Mouse (Mus musculus): ENCODE data around the gene Cog5. TPM values are rescaled to one million over a fixed set of nuclear protein-coding genes. Genes with fewer than 3 reads are reported as not detected.

The Cog5 gene
- total and polyA plus RNA-seq, 3 experiments = 34.8 to 42.7 (median 39.3) TPM

DNA sequence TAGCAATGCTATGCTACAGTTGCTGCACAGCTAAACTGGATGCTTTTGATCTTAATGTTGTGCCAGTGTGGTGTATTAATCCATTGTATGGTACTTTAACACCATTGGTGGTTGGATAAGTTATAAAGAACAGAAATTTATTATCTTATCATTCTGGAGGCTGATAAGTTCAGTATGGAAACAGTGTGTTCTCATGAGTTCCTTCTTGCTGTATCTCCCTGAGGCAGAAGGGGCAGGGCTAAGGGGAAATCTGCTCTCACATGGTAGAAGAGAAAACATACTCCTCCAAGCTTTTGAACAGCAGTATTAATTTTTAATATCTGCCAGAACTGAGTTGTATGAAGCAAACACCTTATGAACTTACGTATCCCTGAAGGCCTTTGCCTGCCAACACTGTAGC, 38.6 kb downstream of the Cog5 start:
- Histone ChIP-seq H3K27ac (ENCODE audit: insufficient read depth, low read depth) (no peak overlapping the region), H3K4me1 (ENCODE audit: control insufficient read depth in 1 of 2, insufficient read depth in 2 of 2) (no peaks in the 10 kb centered on the region), H3K9ac (ENCODE audit: insufficient read depth, low read depth) (no peak overlapping the region), H3K4me2 (ENCODE audit: insufficient read depth, low read depth, poor library complexity, severe bottlenecking) (no peak overlapping the region), H3K79me2 (replicated peaks; ENCODE audit: control insufficient read depth, extremely low read depth, insufficient read depth, poor library complexity, severe bottlenecking) (no peaks in the 10 kb centered on the region), H3K4me3 (replicated peaks in 1 of 3; ENCODE audit: low read depth in 2 of 3, low read length in 2 of 3, poor library complexity in 1 of 3) (no peak overlapping the region), H3K27me3 (replicated peaks) (no peaks in the 10 kb centered on the region), H3K9me3 (replicated peaks; ENCODE audit: low read length) (no peaks in the 10 kb centered on the region), H3K36me3 (replicated peaks in 1 of 2; ENCODE audit: control insufficient read depth in 1 of 2, insufficient read depth in 1 of 2, low read length in 1 of 2) (peaks cover 2 to 17% of the 10 kb centered on the region in 2 experiments)
- TF ChIP-seq ETS1 (conservative IDR thresholded peaks at IDR 0.05; ENCODE audit: low read depth, low read length) (no peak), UBTF (IDR thresholded peaks at IDR 0.05; ENCODE audit: low read depth, low read length) (no peak), NRF1 (IDR thresholded peaks at IDR 0.05; ENCODE audit: low read depth, low read length) (no peak), MXI1 (IDR thresholded peaks at IDR 0.05; ENCODE audit: low read depth, low read length) (no peak), ZNF384 (IDR thresholded peaks at IDR 0.05; ENCODE audit: low read depth, low read length) (no peak), MAFK (IDR thresholded peaks at IDR 0.05; ENCODE audit: insufficient replicate concordance, low read length) (no peak), ELF1 (IDR thresholded peaks at IDR 0.05; ENCODE audit: low read depth, low read length) (no peak), MAX (IDR thresholded peaks at IDR 0.05; ENCODE audit: low read length) (no peak), BHLHE40 (IDR thresholded peaks at IDR 0.05; ENCODE audit: low read depth, low read length) (no peak), EP300 (IDR thresholded peaks at IDR 0.05; ENCODE audit: low read length) (no peak), ZC3H11A (IDR thresholded peaks at IDR 0.05; ENCODE audit: low read depth, low read length) (no peak)
- dilution Hi-C loops (cut with MboI; ENCODE audit: extremely low pct_ligation_motif_present, extremely low pct_unique_long_range_greater_than_20kb, low sequenced_read_pairs) (no loop called here), in situ Hi-C loops (cut with MboI; ENCODE audit: low pct_ligation_motif_present, low pct_unique_long_range_greater_than_20kb, low sequenced_read_pairs) (no loop called here)
- no peak for DNase-seq (ENCODE audit: extremely low read depth)

GRCm38 (mm10) chr12:31700623-31701347, 46.1 kb downstream of the Cog5 start:
- dilution Hi-C loops (cut with MboI; ENCODE audit: extremely low pct_ligation_motif_present, extremely low pct_unique_long_range_greater_than_20kb, low sequenced_read_pairs) = no loop called here
- Histone ChIP-seq H3K4me1 (ENCODE audit: control insufficient read depth in 1 of 2, insufficient read depth in 2 of 2) (peaks cover 2 to 7% of the 10 kb centered on the region in 2 experiments; a peak in 2 of 4 replicates), H3K27me3 (replicated peaks) (no peaks in the 10 kb centered on the region), H3K4me3 (replicated peaks in 1 of 3; ENCODE audit: low read depth in 2 of 3, low read length in 2 of 3, poor library complexity in 1 of 3) (no peak overlapping the region), H3K4me2 (ENCODE audit: insufficient read depth, low read depth, poor library complexity, severe bottlenecking) (no peak overlapping the region), H3K36me3 (replicated peaks in 1 of 2; ENCODE audit: control insufficient read depth in 1 of 2, insufficient read depth in 1 of 2, low read length in 1 of 2) (peaks cover 2 to 8% of the 10 kb centered on the region in 2 experiments), H3K27ac (ENCODE audit: insufficient read depth, low read depth) (no peak overlapping the region), H3K79me2 (replicated peaks; ENCODE audit: control insufficient read depth, extremely low read depth, insufficient read depth, poor library complexity, severe bottlenecking) (no peaks in the 10 kb centered on the region), H3K9me3 (replicated peaks; ENCODE audit: low read length) (no peaks in the 10 kb centered on the region), H3K9ac (ENCODE audit: insufficient read depth, low read depth) (no peak overlapping the region)
- TF ChIP-seq BHLHE40 (IDR thresholded peaks at IDR 0.05; ENCODE audit: low read depth, low read length) (no peak), CHD1 (IDR thresholded peaks at IDR 0.05; ENCODE audit: low read depth, low read length) (no peak), RCOR1 (conservative IDR thresholded peaks at IDR 0.05; ENCODE audit: low read depth, low read length) (no peak), JUN (IDR thresholded peaks at IDR 0.05; ENCODE audit: insufficient read depth, low read depth, low read length) (no peak), SIN3A (IDR thresholded peaks at IDR 0.05; ENCODE audit: low read length) (no peak), CHD2 (IDR thresholded peaks at IDR 0.05; ENCODE audit: low read length) (no peak), POLR2A (IDR thresholded peaks at IDR 0.05; ENCODE audit: low read depth, low read length) (no peak), ZC3H11A (IDR thresholded peaks at IDR 0.05; ENCODE audit: low read depth, low read length) (no peak)
- in situ Hi-C loops (cut with MboI; ENCODE audit: low pct_ligation_motif_present, low pct_unique_long_range_greater_than_20kb, low sequenced_read_pairs) = no loop called here
- DNase-seq (ENCODE audit: extremely low read depth) = no peak

Measured in CH12.LX (cell line).